Mouse (Mus musculus) left cerebral cortex, postnatal 4 days (tissue): ENCODE results near the gene Efna5. TPM values are rescaled to one million over a fixed set of nuclear protein-coding genes. Genes with fewer than 3 reads are reported as not detected.

ENCODE experiments used
- DNase-seq: peaks from one replicate; pipeline ENCODE4 v3.0.0-alpha.2; 2022
- intact Hi-C: fragments of 180-260 bp; cut with DNase I; formaldehyde crosslinking; loops from one replicate; pipeline ENCODE4 v1.15.1; 2025
- total RNA-seq, 2 experiments: library from RNA; stranded (reverse); gene quantifications; 2 replicates each; pipeline ENCODE4 v1.2.3; 2021

Gene Efna5
- total RNA-seq, 2 experiments from 2014 or later: 43.8 to 49.4 TPM

DNA sequence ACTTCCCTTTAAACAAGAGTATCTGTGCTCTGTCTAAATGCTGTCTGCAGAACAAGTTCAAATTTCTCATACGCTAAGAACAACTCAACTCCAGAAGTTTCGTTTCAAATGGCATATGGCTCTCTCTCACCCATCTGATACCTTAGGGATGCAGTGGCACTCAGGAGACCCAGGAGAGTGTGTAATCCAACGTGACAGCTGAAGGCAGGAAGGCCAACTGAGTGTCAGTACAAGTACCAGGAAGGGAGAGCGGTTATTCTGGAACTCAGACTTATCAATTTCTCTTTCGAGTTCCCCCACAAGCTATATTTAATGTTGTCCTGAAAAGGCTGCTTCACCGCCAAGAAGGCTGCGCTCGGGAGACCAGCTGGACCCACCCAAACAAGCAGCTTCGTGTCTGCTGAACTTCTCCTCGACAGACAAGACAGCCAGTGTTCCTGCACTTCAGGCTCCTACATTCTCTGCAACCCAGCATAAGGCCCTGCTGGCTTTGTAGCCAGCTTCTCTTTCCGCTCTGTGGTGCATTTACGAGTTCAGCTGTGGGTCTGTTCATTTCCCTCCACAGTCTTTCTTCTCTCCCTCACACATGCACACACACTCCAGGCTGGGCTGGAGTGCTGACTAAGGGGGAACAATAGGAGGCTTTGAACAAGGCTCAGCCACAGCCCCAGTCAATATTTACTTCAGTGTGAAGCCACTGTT lies 18.7 kb downstream of the Efna5 start:
- DNase-seq: peak; percentile 37

DNA sequence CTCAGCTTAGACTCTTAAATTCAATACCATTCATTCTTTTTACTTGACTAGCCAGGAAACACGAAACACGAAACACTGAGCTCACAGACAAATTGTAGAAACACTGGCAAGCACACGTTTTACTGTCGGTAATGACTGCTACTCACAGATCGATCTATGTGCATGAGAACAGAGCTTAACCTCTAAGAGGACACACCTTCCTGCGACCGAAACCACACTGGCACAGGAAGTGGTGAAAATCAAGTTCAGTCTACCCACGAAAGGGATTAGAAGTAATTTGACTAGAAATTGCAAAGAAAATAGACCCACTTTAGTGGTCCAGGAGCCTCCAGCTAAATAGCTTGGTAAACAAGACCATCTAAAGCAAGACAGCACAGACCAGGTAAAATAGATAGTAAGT lies 23.8 kb downstream of the Efna5 start:
- intact Hi-C loops: no loop called here
- DNase-seq: no peak

More for the DNA sequence above, 18.7 kb downstream of the Efna5 start:
- intact Hi-C loops: no loop called here

DNA sequence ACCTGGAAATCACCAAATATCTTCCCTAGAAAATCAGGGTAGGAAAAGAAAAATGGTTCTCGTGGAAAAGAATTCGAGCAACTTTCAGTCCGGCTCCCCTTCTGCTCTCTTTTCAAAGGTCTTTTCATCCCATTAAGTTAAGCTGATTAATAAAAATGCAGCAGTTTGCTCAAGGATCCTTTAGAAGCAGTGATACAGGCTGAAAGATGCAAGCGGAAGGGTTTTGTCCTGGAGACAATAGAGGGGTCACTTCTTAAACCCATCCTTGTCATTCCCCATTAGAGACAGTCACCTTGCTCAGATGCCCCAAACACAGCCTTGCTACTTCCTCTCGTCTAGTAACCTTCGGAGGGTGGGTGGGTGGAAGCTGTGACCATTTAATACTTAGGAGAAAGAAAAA lies 27.4 kb downstream of the Efna5 start:
- no peak for DNase-seq
- intact Hi-C loops: no loop called here

DNA sequence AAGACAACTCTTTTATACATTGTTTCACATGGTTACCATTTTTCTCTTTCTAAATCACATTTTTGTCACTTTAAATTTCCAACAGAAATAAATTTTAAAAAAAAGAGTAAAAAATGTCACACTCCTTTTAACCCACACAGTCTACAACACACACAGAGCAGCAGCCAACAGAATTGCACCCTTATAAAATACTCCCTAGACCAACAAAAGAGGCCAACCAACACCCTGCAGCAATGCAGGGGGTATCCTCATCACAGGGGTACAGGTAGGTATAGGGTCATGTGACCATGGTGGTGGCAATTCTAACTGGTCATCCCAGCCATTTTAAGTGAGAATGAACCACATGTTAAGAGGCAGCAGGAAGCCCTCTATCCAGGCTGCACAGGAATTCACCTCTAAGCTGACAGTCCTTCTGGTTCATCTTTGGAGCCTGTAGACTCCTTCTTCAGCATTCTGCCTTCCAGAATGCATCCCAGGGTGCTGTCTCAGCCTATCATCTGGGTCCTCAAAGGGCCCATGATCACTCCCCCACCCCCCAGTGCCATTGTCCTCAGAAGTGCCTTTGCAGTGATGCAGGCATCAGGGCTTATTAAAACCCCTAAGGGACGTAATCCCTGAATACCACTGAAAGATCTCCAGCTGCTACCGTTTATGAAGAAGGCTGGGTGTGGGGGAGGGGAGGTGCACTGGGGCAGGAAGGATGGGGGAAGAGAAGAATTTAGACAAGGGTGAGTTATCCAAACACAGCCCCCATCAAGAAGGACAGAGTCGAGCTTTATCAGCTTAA lies 28.1 kb downstream of the Efna5 start:
- intact Hi-C loops: no loop called here
- DNase-seq: no peak

DNA sequence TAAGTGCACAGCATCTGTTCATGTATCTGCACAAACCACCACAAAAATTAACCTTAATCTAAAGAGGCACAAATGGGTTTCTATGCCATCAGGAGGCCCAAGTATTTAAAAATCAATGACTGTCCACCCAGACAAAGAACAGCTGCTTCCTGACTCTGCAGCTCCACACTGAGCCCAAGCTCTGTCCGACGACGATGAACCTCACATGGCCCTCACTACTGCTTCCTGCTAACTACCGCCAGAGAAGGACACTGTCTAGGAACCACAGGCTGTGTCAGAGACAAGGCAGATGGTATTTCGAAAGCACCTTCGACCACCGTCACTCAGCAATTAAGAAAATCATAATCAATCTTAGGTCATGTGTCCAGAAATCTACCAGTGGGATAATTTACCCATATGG lies 29.8 kb downstream of the Efna5 start:
- DNase-seq: no peak
- intact Hi-C loops: no loop called here

DNA sequence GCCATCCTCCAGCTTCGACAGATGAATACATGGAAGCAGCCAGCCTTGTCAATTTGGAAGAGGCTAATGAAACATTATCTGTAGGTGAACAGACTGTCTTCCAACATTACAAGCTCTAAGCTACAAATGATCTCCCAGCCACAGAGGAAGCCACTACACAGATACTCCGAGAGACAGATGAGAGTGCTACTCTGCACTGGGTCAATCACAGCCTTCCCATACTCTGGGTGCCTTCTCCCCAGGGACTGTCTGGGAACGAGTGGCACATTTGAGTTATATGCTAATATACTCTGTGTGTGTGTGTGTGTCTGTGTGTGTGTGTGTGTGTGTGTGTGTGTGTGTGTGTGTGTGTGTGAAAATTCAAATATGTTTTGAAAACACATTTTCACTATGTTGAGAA lies 30.5 kb downstream of the Efna5 start:
- DNase-seq: no peak
- intact Hi-C loops: no loop called here

DNA sequence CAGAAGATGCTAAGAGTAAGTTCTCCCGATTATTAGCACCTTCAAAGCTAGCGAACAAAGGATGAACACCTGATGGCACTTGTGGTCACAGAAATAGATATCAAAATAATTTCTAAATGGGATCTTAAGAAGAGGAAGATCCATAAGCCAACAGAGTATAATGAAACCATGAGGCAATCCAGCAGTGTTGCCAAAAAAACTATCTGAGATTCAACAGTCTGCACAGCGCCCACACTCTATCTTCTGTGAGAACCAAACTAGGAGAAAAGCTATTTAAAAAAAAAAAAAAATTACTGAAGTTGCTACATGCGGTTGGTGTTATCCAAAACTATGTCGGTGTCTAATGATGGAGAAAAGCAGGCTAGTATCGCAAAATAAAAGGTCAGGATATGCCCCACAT lies 31.4 kb downstream of the Efna5 start:
- no peak for DNase-seq
- intact Hi-C loops: no loop called here

DNA sequence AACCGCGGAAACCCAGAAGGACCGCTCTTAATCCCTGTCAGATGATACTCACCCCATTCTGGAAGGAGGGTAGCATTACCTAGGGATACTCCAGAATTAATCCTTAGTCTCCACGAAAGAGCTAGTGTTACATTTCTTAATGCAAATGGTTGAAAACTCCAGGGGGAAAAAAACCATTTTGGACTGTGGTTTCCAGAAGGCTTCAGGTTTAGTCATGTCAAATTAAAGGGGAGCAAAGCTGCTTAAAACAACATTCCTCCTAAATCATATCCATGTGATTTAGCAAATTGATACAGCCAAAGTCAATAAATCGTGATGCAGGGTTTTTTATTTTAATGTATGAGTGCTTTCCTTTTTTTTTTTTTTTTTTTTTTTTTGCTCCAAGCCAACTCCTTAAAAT lies 35.5 kb downstream of the Efna5 start:
- DNase-seq: no peak
- intact Hi-C loops: no loop called here

DNA sequence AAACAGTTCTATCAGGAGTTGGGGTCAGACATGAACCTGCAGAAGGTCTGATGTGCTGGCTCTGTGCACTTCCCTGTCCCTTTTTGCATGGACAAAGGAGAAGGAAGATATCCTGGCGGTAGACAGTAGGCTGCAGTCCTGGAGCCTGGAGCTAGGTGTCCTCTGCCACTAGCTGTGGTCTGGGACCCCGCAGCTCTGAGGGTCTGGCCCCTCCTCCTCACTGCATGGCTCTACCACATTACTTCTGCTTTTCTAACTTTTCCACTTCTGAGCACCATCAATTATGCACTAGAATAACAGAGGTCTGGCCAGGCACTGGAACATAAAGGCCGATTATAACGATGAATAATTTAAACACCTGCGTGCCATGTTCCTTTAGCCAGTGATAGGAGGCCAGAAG lies 36.8 kb downstream of the Efna5 start:
- intact Hi-C loops: no loop called here
- DNase-seq: no peak

DNA sequence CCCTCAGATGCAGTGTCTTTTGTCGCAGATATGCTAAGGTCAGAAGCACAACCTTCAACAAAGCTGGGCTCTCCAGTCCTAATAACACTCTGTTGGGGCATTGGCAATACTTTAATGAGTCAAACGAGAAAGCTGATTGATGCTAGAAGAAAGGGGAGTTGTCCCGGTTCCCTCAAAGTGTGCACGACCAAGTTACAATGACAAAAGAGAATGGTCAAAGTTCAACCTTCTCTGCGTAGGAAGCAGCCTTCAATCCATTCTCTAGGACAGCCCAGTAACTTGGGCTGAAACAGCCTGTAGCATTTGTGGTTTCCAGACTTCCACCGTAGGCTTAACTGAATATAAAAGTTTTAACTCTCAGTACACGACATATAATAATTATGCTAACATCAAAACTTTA lies 43.8 kb downstream of the Efna5 start:
- DNase-seq: no peak
- intact Hi-C loops: no loop called here

DNA sequence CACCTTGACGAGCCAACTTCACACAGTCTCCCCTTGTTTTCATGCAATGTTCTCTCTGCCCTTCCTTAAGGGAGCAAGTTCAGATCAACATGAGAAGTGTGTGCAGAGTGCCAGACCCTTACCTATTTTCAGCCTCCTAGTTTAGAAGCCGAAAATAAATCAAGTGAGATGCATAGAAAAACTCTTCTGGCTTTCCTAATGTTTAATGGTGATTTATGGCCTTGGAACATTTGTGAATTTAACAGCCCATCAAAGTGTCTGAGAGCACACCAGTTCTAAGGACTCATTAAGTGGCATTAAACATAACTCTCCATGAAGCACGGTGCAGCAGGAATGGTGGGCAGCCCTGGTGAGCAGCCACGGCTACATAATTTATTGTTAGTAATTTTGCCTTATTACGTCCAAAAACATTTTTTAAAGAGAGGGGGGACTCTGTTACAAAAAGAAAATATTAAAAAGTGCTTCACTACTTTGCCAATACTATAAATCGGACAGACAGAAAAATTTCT lies 44.5 kb downstream of the Efna5 start:
- DNase-seq: no peak
- intact Hi-C loops: no loop called here

DNA sequence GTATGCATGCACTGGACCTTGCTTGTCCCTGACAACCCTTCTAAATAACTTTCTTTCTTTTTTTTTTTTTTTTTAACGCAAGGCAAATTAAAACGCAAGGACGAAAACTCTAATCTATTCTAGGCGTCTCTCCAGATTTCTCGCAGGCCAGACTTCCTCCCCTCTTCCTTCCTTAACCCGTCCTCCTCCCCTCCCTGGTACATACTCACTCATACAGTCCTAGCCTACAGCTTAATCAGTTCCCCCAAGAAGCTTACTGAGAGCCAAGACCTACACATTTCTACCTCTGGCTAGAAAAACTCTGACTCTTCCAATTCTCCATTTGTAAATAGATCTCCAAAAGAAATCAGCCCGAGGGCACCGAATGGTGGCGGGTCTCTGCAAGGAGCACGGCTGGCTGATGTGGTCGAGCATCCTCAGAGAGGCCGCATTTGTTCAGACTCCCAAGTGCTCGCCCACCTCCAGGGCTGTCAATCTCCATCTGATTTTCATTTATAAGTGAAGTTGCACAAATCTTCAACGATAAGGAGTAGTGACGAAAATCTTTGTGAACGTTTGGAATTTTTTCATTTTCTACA lies 48.5 kb downstream of the Efna5 start:
- intact Hi-C loops: no loop called here
- DNase-seq: no peak

DNA sequence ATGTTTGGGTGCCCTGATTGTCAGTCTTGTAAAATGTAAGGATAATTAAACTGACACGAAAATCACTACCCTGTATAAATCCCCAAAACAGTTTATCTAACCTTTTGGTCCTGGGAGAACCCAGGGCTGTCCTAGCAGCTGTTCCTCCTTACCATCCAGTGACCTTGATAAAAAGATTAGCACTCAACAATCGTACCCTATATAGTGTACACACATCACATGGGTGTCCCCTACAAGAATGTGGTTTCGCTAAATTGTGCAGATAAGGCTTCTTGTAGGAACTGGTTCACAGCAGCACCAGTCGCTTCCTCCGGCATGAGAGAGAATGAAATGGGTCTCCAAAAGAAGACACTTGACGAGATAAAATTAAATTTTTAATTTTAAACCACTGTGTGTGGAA lies 53.6 kb downstream of the Efna5 start:
- intact Hi-C loops: no loop called here
- DNase-seq: no peak

DNA sequence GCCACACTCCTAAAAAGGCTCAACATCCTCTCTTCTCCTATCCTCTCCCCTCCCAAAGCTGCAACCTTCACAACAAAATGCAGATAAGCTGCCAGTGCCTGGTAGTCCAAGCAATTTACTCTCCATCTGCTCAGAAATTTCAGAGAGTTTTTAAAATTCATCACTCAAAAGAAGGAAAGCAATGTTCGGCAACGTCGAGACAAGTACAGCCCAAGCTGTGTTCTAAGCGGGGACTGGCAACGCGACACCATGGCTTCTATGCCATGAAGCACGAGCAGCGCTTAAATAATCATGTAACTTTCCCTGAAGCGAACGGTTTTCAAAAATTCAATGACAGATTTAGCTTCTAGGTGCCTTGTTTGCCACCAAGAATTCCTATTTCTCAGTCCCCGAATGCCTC lies 59.9 kb downstream of the Efna5 start:
- no peak for DNase-seq
- intact Hi-C loops: no loop called here

DNA sequence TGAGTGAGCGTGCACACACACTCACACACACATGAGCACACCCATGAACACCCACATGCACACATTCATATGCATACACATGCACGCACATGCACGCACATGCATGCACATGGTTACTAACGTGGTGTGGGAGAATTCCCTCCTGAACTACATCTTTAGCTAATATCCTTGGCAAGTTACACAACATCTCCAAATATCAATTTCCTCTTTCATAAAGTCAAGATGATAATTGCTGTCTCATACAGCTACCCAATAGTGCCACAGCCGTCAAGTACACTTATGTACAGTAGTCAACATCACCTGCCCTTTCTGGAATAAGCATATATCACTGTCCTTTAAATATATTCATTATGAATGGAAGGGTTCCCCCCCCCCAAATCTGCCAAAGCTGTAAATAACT lies 61.2 kb downstream of the Efna5 start:
- DNase-seq: no peak
- intact Hi-C loops: no loop called here

DNA sequence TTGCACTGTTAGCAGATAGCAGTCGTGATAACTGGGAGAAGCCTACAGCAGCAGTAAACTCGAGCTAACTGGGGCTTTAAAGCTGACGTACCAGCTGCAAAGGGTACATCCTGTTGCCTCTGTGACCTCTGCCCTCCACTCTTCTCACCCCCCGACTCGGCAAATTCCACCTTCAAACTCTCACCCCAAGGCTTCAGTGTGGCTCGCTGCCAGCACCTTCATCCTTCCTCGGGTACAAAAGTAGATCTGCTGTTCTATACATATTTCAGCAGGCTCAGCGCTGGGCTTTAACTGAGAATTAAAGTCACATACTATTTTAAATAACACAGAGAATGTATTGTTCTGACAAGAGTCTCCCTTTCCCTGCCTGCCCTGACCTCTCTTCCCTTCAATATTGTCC lies 62.3 kb downstream of the Efna5 start:
- intact Hi-C loops: no loop called here
- DNase-seq: no peak

DNA sequence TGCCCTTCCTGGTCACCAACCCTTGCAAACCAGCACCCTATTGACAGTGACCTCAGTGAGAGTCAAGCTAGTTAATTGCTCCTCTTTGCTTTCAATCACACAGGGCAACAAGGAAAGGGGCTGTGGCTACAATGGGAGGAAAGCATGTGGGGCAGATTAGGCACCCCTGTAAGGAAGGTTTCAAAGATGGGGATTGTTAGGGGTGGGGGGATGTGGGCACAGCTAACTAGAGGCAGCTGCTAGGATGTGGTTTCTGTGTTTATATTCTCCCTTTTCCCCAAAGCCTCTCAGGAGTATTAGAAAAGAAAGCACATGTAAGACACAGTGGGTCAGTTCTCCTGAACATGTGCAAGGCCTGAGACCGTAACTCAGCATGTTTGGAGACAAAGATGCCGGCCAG lies 62.8 kb downstream of the Efna5 start:
- intact Hi-C loops: no loop called here
- no peak for DNase-seq

DNA sequence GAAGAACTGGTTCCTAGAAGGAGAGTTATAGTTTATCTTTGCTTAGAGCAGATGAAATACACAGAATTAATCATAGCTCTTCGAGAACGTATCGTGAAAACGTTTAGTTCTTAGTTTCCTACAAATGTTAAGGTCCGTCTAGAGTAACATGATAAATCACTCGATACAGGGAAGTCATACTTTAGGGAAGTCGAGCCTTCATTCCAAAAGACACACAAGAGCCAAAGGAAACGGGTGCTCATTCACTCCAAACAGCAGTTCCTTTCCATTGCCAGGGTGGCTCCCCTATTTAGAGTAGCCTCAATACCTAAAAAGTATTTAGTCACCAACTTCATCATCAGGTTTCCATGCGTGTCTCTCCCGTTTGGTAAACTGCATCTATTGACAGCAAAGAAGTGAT lies 64.2 kb downstream of the Efna5 start:
- intact Hi-C loops: no loop called here

DNA sequence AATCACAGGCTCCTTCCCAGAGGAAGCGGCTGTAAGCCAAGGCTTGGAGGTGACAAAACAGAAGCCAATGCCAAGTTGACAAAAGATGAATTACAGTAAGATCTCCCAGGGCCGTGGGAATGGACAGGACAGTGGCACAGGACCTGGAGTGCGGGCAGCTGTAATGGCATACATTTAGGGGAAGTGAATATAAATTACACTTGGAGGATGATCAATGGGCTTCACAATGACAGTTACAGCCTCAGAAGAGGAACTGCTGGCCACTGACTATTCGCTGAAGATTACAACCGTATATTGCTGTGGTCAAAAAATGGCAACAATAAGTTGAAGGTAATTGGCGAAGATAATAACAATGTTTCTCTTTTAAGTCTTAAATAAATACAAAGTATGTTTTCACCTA lies 67.7 kb downstream of the Efna5 start:
- no peak for DNase-seq
- intact Hi-C loops: no loop called here

More for the DNA sequence above, 64.2 kb downstream of the Efna5 start:
- no peak for DNase-seq

DNA sequence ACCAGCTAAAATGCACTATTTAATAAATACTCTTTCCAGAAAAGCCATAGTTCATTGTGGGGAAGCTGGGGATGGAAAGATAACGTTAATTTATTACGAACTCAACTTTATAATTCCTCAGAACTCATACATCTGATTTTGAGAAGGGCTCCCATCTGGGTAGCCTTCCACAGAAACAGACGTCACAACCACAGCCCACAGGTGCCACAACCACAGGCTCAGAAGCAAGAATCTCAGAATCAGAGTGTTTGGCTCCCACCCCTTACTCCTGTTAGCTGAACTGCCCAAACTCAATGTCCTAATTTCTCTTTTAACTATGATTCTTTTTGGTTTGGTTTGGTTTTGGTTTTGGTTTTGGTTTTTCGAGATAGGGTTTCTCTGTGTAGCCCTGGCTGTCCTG lies 73.2 kb downstream of the Efna5 start:
- intact Hi-C loops: no loop called here
- DNase-seq: no peak

DNA sequence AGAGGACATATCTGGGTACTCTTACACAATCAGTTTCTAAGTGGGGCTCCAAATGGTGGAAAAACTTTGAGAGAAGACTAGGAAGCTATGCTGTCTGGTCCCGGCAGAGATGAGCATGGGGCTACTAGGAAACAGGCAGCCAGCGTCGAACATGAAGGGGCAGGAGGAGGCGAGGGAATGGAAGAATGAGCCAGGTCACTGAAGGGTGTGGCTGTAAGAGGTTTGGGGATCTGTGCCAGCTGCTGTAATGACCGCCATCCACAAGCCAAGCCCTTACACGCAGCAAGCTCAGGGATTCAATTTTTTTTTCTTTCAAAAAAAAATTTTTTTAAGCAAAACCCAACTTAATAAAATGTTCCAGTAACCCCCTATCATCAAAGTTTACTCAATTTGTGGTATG lies 74.5 kb downstream of the Efna5 start:
- intact Hi-C loops: no loop called here
- DNase-seq: no peak

DNA sequence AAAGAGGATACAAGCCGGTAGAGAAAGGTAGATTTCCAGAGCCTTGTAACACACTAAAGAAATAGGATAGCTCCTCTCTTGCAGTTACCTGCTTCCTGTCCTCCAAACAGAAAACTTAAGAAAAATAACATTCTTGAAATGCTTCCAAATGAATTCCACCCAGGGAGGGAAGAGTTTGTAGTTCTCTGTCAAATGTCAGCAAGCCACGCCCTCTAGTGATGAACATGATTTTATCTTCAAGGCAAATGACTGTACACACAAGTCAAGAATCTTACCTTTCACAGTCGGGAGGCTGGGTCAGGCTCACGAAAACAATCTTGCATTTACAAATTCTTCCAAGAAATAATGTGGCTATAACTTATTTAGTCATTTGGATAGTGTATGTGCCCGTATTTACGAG lies 78.4 kb downstream of the Efna5 start:
- no peak for DNase-seq
- intact Hi-C loops: no loop called here
